Mouse (Mus musculus) spleen, postnatal 4 days (tissue): Measurements from ENCODE around the gene Mrps11.

ENCODE experiments used
- DNase-seq, 2 experiments: peaks; one replicate each; pipeline ENCODE4 v3.0.0; 2022; ENCODE audit warnings: low spot score in 2 of 2

Gene Mrps11

GRCm38 (mm10) chr7:78793895-78794570 lies 11.1 kb downstream of the Mrps11 start:
- DNase-seq: no peak

DNA sequence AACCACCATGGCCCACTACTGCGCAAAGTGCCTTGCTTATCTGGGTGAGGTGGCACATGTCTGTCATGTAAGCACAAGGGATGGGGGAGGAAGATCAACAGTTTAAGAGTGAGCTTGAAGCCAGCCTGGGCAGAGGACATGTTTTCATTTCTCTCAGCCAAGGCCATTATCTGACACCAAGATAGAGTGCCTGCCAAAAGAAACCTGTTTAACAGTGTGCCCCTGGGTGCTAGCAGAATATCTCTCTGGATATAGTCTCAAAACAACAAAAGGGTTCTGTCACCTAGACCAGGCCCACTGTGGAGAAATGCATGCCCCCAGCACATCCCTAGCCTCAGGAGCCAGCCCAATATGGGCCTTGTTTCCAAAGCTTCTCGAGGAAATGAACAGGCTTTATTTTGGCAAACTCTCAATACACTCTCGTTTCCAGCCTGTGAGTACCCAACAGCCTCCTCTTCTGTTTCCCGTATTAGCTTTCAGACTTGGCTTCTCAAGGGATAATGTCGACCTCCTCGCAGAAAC lies 11.7 kb downstream of the Mrps11 start:
- no peak for DNase-seq

GRCm38 (mm10) chr7:78796624-78797023 lies 13.7 kb downstream of the Mrps11 start:
- DNase-seq: no peak

DNA sequence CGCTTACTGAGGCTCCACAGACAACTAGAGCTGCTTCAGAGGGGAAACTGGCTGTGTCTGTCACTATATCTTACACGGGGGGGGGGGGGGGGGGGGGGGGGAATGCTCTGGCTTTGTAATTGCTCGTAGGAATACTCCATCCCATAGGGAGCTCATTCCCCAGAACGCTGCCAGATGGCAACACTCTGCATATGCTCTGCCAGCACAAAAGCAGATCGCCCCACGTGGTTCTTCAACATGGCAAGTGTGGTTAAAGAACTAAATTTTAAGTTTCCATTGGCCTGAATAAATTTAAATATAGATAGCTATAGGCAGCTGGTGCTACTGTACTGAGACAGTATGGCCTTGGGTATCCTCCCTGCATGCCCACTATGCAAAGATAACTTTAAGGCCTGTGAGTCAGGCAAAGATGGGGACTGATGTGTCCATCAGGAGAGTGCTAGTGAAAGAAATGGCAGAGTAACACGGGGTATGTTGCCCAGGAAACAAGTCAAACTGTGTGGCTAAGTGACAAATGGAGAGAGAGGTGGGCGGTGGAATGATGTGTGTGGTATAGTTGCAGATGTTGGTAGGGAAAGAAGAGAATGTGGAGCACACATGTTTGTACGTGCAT lies 15.0 kb downstream of the Mrps11 start:
- DNase-seq: no peak

- DNase-seq: peak in 1 of 2 experiments; percentile 35
Observed at GRCm38 (mm10) chr7:78799730-78800496, 17.0 kb downstream of the Mrps11 start.

GRCm38 (mm10) chr7:78803841-78804240 lies 20.9 kb downstream of the Mrps11 start:
- peak in 1 of 2 experiments; percentile 30 for DNase-seq

GRCm38 (mm10) chr7:78807192-78807591 lies 24.3 kb downstream of the Mrps11 start:
- no peak for DNase-seq

- DNase-seq: no peak
Observed at GRCm38 (mm10) chr7:78813791-78814190, 30.9 kb downstream of the Mrps11 start.

- no peak for DNase-seq
Observed at GRCm38 (mm10) chr7:78814766-78815165, 31.8 kb downstream of the Mrps11 start.

- DNase-seq: no peak
Observed at GRCm38 (mm10) chr7:78818336-78818735, 35.4 kb downstream of the Mrps11 start.

- DNase-seq: no peak
Observed at GRCm38 (mm10) chr7:78826682-78827385, 43.9 kb downstream of the Mrps11 start.

DNA sequence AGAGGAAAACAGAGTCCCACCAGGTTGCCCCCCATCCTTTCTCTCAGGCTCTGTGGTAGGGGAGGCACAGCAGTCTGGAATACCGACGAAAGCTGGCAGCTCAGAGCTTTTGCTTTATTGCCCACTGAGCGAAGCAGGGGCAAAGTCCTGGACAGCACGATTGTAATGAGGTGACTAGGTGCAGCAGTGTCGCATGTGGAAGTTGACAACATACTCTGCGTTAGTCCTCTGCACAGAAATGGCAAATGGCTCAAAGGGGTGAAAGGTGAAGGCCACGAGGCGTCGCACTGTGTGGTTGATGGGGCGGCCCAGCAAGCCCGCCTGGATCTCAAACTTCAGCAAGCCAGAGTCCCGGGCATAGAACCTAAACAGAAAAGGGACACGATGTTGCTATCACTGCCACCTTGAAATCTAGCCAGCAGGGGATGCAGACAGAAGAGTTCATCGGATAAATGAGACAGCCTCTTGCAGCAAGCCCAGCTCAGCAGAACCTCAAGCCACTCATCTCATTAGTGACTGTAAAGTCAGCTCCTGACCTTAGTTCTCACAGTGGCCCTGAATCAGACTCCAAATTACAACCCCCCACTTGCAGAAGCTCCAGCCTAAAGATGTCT lies 44.9 kb downstream of the Mrps11 start:
- DNase-seq: no peak

DNA sequence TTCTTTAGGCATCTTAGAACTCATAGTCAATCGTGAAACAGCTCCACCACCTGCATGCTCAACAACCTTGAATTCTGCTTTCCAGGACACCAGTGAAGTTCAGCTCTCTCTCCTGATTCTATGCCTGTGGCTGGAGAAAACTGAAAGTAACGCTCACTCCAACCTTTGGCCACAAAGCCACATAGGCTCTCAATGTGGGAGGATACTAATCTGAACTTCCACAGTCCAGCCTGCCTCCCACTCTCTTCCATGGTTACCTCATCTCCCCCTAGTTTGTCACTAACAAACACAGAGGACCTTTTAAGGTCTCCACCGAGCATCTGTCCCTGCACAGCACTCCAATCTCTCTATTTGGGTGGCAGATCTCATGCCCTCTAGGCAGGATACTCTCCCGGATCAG lies 52.7 kb downstream of the Mrps11 start:
- DNase-seq: no peak

DNA sequence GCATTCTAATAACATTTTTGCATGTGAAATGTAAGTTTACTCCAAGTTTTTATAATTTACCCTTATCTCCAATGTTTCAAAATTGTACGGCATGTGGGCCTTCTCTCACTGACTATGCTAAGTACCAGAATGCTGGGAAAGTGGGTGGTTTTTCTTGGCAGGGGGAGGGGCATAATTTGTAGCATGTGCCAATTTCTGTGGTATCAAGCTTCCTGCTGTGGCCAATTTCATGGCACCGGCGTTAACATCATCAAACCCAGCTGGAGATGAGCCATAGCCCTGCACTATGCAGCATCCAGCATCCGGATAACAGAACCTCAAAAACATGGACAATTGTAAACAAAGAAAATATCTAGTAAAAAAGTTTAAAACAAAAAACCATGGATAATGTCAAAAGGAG lies 54.3 kb downstream of the Mrps11 start:
- DNase-seq: no peak

DNA sequence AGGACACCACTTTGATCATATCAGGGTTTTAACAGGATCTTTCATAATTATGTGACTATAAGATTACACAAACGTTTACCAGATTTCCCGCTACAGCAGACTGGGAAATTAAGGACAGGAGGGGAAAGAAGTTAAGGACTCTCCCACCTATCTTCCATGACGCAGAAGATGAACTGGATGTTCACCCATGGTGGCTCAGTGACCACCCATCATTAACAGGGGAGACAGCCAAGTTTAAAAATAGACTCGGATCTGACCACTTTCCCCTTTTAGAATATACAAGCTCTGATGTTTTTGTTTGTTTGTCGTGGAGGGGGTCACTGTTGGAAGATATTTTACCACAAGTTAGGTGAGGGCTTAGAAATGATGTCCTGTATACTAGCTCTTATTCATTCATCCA lies 58.7 kb downstream of the Mrps11 start:
- no peak for DNase-seq
